Mouse (Mus musculus) hindbrain, embryonic 10.5 days (tissue): Measurements from ENCODE around the gene Glis3. TPM values are rescaled to one million over a fixed set of nuclear protein-coding genes. Genes with fewer than 3 reads are reported as not detected.
A peak's percentile ranks its signal among the peaks of the same experiment; 100 is the strongest.

Source experiments
- DNase-seq: peaks from one replicate; pipeline ENCODE4 v3.0.0-alpha.2; 2017; ENCODE audit warnings: low spot score
- H3K27ac ChIP-seq: fragments of 300-500 bp; sonication (generic); 2 replicates; pipeline ENCODE4 v1.5.1; 2016; ENCODE audit warnings: mild to moderate bottlenecking, moderate library complexity
- H3K27me3 ChIP-seq: fragments of 300-500 bp; sonication (generic); 2 replicates; pipeline ENCODE4 v1.6.1; 2016; ENCODE audit warnings: mild to moderate bottlenecking; ENCODE audit not compliant: poor library complexity, insufficient read depth, severe bottlenecking
- H3K36me3 ChIP-seq: fragments of 300-500 bp; sonication (generic); 2 replicates; pipeline ENCODE4 v1.6.1; 2016; ENCODE audit warnings: mild to moderate bottlenecking, moderate library complexity
- H3K4me1 ChIP-seq: fragments of 300-500 bp; sonication (generic); replicated peaks from 2 replicates; pipeline ENCODE4 v1.6.1; 2016; ENCODE audit warnings: mild to moderate bottlenecking
- H3K4me3 ChIP-seq: fragments of 300-500 bp; sonication (generic); 2 replicates; pipeline ENCODE4 v1.5.1; 2016; ENCODE audit warnings: mild to moderate bottlenecking, moderate library complexity
- H3K9me3 ChIP-seq: fragments of 300-500 bp; sonication (generic); 2 replicates; pipeline ENCODE4 v1.6.1; 2016; ENCODE audit warnings: mild to moderate bottlenecking, moderate library complexity
- WGBS: fragments of 180-500 bp; shearing (Covaris S2); methylation state at CpG from one replicate; pipeline ENCODE4 v1.1.7; 2016; 5-methylcytosine and 5-hydroxymethylcytosine counted together
- polyA plus RNA-seq: library from polyadenylated mRNA; unstranded; fragments of >200 nt; fragmentation: Nextera tagmentation; extraction: Ambion mirVana; gene quantifications from 2 replicates; pipeline ENCODE4 v1.2.1, GENCODE M21; 2016

Glis3 gene
- polyA plus RNA-seq, 1 experiment from 2014 or later, result 2.2 TPM

DNA sequence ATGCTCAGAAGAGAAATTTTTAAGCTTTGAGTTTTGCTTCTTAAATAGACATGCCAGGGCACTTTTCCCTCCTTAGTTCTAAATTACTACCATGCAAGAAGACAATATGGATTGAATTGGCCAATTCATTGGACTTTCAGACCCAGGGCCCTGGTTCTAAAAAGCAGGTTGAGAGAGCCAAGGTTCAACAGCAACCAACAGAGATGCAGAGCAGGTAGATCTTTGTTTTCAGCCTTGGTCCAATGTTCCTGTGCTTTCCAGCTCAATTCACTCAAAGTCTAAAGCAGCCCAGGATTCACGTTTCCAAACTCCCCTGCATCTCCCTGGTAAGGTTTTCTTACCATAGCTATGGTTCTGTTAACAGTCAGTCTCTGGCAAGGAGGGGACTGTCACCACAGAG is 63.4 kb downstream of the Glis3 start:
- no peaks in the 10 kb centered on the region for H3K9me3 ChIP-seq
- no peak for DNase-seq
- H3K4me3 ChIP-seq, result no peak overlapping the region
- WGBS, result 54% methylated on average over 1 of the region's 1 CpGs
- no peaks in the 10 kb centered on the region for H3K36me3 ChIP-seq
- peaks cover 12% of the 10 kb centered on the region for H3K4me1 ChIP-seq
- H3K27me3 ChIP-seq, result peaks cover 4% of the 10 kb centered on the region; the same call in 1 of the 2 replicates
- peak overlapping the region; percentile 17; the same call in 1 of the 2 replicates for H3K27ac ChIP-seq

DNA sequence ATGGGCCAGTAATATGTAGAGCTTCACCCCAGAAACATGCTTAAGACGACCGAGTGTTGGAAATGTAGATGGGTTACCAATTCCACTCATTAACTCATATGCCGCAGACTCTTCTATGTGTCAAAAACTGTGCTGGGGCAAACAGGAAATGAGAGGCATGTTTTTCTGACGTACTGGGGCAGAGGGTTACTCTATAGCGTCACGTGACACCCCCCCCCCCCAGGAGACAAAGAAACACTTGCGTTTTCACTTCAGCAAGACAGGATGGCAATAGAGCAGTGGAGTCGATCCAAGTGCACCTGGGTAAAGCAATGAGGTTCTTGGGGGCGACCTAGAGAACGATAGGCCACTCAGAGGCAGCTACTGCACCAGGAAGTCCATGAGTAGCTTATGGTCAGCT is 67.6 kb downstream of the Glis3 start:
- H3K4me3 ChIP-seq, result no peak overlapping the region
- 85% methylated on average over 10 of the region's 10 CpGs for WGBS

DNA sequence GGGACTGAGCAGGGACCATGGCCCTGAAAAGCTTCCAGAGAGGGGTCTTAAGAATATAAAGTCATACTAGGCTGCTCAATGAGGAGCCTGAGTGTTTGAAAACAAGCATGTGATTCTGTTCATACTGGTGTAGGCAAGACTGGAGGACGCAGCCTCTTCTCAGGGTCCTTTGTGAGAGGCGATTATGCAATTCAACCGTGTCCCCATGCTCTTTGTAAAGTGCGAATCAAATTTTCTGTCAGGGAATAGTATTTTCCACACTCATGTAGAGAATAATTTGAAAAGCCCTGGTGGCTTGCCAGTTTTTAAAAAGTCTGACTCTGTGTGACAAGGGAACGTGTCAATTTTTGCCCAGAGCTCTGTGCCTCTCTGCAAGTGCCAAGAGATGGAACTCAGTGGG is 71.1 kb downstream of the Glis3 start:
- Histone ChIP-seq H3K36me3 (no peaks in the 10 kb centered on the region), H3K9me3 (no peaks in the 10 kb centered on the region), H3K27ac (peak overlapping the region; percentile 78), H3K27me3 (no peaks in the 10 kb centered on the region), H3K4me1 (peaks cover 18% of the 10 kb centered on the region), H3K4me3 (no peak overlapping the region)
- peak; percentile 8 for DNase-seq
- 37% methylated on average over 5 of the region's 5 CpGs for WGBS

More for the DNA sequence above, 67.6 kb downstream of the Glis3 start:
- Histone ChIP-seq H3K27ac (no peak overlapping the region), H3K4me1 (peaks cover 27% of the 10 kb centered on the region), H3K27me3 (no peaks in the 10 kb centered on the region), H3K9me3 (no peaks in the 10 kb centered on the region), H3K36me3 (no peaks in the 10 kb centered on the region)
- DNase-seq, result no peak

DNA sequence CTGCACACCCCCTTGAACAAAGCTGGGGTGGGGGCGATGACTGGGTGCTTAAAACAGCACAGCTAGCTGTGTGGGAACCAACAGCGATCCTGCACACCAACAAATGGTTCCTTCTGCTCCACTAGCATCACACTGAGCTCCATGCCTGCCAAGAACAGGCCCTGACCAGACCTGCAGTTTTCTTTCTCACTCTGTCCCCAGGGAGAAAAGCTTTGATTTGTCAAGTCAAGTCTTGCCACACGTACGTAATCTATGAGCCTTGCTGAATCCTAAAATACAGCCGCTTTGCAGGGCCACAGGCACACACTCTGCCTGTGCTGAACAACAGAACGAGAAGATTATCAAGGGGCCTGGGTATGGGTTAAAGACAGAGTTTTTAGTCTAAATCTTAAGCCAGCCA is 71.6 kb downstream of the Glis3 start:
- DNase-seq, result no peak
- 77% methylated on average over 6 of the region's 6 CpGs for WGBS
- Histone ChIP-seq H3K4me1 (peaks cover 18% of the 10 kb centered on the region), H3K27me3 (no peaks in the 10 kb centered on the region), H3K4me3 (no peak overlapping the region), H3K9me3 (no peaks in the 10 kb centered on the region), H3K36me3 (no peaks in the 10 kb centered on the region), H3K27ac (peak overlapping the region; percentile 78)

DNA sequence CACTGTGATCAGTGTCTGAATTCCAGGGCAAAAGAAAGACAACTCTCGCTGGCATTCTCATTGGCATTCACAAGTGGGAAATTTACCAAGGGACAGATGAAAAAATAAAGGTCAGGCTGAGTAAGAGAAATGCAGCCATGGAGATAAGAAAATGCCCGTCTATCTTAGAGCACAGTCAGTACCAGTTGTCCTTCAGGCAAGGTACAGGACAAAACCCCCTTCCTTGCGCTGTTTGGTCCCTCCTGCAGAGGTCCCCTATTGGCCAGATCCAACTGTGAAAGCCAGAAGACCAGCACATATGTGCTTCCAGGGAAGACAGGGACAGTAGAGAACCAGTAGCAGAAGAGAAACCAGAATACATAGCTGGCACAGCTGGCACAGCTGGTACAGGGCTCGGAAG is 79.0 kb downstream of the Glis3 start:
- Histone ChIP-seq H3K27me3 (no peaks in the 10 kb centered on the region), H3K4me3 (no peak overlapping the region), H3K27ac (no peak overlapping the region), H3K36me3 (no peaks in the 10 kb centered on the region), H3K4me1 (no peaks in the 10 kb centered on the region), H3K9me3 (no peaks in the 10 kb centered on the region)
- no peak for DNase-seq
- WGBS, result 87% methylated on average over 4 of the region's 4 CpGs

DNA sequence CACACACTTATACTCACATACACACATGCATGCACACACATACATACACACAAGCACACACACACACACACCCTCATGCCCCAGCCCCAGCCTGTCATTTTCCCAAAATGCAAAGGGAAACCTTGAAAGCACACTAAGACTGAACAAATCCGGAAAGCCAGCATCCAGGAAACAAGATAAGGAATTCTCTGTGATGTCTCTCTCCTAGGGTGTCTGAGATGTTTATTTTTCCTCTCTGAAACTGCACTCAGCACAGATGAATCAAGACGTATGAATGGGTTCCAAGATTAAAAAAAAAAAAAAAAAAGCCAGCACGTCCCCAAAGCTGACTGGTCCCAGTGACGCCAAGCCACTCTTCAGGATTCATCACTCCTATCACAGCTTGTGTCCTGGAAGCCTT is 85.7 kb downstream of the Glis3 start:
- Histone ChIP-seq H3K4me1 (no peaks in the 10 kb centered on the region), H3K9me3 (no peaks in the 10 kb centered on the region), H3K4me3 (no peak overlapping the region), H3K27ac (no peak overlapping the region), H3K27me3 (no peaks in the 10 kb centered on the region), H3K36me3 (no peaks in the 10 kb centered on the region)
- DNase-seq, result no peak
- WGBS, result 65% methylated on average over 4 of the region's 4 CpGs

DNA sequence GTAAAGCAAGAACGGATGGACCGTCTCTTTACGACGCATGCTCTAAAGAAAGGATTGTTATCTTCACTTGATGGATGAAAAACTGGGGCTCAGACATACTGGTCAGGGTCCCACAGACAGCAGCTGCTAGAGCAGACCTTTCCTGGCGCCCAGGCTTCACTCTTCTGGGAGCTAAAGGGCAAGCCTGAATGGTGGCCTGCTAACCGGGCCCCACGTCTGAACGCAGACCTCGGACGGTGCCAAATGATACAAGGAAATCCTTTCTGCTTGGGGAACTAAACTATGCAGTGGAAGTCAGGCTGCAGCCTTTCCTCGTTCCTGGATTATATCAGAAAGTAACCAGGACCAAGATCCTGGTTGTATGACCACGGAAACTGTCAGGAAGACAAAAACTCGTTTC is 86.9 kb downstream of the Glis3 start:
- H3K36me3 ChIP-seq, result no peaks in the 10 kb centered on the region
- no peaks in the 10 kb centered on the region for H3K4me1 ChIP-seq
- DNase-seq, result no peak
- H3K27me3 ChIP-seq, result no peaks in the 10 kb centered on the region
- no peak overlapping the region for H3K27ac ChIP-seq
- no peak overlapping the region for H3K4me3 ChIP-seq
- 89% methylated on average over 13 of the region's 13 CpGs for WGBS
- H3K9me3 ChIP-seq, result no peaks in the 10 kb centered on the region

DNA sequence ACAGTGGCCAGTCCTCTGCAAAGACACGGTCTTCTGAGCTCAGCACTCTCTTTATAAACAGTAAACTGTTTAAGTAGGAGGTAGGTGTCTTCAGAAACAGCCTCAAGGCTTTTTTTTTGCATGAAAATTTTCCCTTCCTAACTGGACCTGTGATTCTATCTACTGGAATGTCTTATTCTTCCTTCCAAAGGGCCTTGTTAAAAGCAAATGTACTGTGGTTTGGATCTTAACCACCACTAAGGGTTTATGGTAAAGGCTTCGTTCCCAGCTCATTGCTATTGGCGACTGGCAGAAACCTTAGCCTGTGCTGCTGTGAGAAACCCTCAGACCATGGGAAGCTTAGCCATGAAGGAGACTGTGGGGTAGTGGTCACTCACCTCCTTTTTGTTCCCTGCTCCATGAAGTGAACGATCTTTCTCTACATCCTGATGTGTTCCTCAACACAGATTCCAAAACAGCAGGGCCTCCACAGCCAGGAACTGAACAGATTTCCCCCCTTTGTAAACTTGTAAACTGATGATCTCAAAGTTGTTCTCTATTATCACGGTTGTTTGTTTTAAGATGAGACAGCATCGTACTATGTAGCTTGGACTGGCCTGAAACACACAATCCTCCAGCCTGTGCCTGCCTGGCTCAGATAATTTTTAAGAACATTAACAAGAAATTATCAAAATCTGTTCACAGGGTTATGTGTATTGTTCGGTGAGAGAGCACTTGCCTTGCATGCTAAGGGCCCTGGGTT is 88.0 kb downstream of the Glis3 start:
- H3K4me1 ChIP-seq, result no peaks in the 10 kb centered on the region
- H3K9me3 ChIP-seq, result no peaks in the 10 kb centered on the region
- no peaks in the 10 kb centered on the region for H3K27me3 ChIP-seq
- no peak for DNase-seq
- no peaks in the 10 kb centered on the region for H3K36me3 ChIP-seq
- H3K27ac ChIP-seq, result no peak overlapping the region
- 79% methylated on average over 7 of the region's 7 CpGs for WGBS
- H3K4me3 ChIP-seq, result no peak overlapping the region

DNA sequence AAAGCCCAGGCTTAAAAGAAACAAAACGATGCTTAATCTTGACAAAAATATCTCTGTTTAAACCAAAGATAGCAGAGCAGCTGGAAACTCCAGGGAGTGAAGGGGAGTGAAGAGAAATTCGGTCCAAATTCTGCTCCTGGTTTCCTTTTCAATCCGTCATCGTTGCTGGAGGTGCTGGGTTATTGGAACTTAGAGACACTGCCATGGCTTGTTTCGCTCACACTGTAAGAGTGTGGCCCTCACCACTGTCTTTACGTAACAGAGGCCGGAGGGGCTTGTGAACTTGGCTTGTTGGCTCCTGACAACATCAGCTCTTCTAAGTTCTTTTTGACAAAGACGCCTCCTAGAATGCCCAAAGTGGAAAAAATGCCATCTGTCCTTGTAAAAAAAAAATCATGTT is 99.4 kb downstream of the Glis3 start:
- H3K4me3 ChIP-seq, result no peak overlapping the region
- H3K27ac ChIP-seq, result no peak overlapping the region
- H3K9me3 ChIP-seq, result no peaks in the 10 kb centered on the region
- DNase-seq, result no peak
- H3K27me3 ChIP-seq, result 0 out of 2 replicates have a peak, but pooled peaks cover 3% of the 10 kb centered on the region
- H3K36me3 ChIP-seq, result no peaks in the 10 kb centered on the region
- 89% methylated on average over 8 of the region's 8 CpGs for WGBS
- H3K4me1 ChIP-seq, result peaks cover 6% of the 10 kb centered on the region

DNA sequence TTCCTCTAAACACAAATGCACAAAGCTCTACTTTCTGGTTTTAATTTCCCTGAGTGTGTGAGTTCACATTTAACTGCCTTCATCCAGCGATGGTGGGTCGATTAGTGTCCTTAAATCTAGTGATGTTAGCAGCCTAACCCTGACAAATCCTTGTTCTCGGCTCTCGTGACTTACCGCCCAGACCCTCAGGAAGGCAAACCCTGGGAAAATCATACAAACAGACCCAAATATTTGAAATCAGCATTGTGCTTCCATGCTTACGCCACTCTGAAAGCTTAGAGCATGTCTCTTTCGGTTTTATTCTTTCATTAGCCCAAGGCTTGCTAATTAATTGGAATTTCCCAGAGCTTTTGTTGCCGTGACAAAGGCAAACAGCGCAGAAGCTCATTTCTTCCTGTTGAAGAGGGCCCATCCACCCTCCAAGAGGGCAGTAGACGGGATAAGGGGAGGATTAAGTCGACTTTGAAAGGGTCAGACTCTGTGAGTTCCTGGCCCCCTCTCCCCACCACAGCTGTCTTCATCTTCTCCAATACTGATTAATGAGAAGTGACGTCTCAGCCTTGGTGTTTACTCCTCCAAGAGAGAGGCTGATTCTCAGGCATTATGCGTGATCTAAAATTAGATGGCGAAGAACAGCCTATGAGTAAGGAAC is 100.0 kb downstream of the Glis3 start:
- 54% methylated on average over 14 of the region's 14 CpGs for WGBS

DNA sequence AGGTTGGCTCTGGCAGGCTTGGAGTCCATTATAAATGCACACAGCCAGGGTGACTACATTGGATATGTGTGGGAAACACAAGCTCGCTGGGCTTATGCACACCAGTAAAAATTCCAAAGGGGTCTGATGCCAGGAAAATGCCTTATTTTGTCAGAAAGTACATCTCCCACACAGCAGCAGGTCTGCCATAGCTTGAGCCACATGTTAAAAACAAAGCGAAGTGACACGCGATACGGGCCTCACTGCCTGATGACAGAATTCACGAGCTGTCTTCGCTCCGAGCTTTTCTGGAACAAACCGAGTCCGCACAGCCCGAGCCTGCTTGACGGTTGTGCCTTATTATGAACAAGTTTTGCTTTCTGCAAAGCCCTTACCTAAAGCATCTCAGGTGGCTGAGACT is 102.9 kb downstream of the Glis3 start:
- Histone ChIP-seq H3K36me3 (no peaks in the 10 kb centered on the region), H3K4me3 (no peak overlapping the region), H3K27ac (no peak overlapping the region), H3K27me3 (0 out of 2 replicates have a peak, but pooled peaks cover 3% of the 10 kb centered on the region), H3K9me3 (no peaks in the 10 kb centered on the region), H3K4me1 (peaks cover 6% of the 10 kb centered on the region)
- no peak for DNase-seq
- 90% methylated on average over 12 of the region's 12 CpGs for WGBS

More for the DNA sequence above, 100.0 kb downstream of the Glis3 start:
- H3K27ac ChIP-seq, result peak overlapping the region; percentile 40
- no peak for DNase-seq
- no peaks in the 10 kb centered on the region for H3K9me3 ChIP-seq
- H3K4me1 ChIP-seq, result peaks cover 6% of the 10 kb centered on the region
- H3K4me3 ChIP-seq, result no peak overlapping the region
- H3K27me3 ChIP-seq, result 0 out of 2 replicates have a peak, but pooled peaks cover 3% of the 10 kb centered on the region
- no peaks in the 10 kb centered on the region for H3K36me3 ChIP-seq

DNA sequence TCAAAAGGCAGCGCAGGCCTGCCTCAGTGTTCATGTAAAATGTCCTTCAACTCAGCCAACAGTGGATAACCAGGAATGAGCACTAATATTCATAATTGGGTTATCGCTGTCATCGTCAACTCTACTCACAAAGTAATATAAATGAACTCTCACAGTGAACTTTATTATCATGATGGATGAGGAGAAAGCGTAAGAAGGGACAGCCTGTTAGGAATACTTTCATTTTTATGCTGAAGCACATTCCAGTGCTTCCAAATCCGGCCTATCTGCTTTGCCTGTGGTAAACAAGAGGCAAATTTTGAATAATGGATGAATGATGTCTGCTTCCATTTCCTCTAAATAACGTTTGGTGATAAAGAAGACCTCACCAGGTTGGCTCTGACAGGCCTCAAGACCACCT is 103.3 kb downstream of the Glis3 start:
- H3K4me1 ChIP-seq, result peaks cover 6% of the 10 kb centered on the region
- 89% methylated on average over 6 of the region's 6 CpGs for WGBS
- no peak overlapping the region for H3K27ac ChIP-seq
- no peak for DNase-seq
- H3K27me3 ChIP-seq, result 0 out of 2 replicates have a peak, but pooled peaks cover 1% of the 10 kb centered on the region
- no peak overlapping the region for H3K4me3 ChIP-seq
- no peaks in the 10 kb centered on the region for H3K9me3 ChIP-seq
- no peaks in the 10 kb centered on the region for H3K36me3 ChIP-seq

DNA sequence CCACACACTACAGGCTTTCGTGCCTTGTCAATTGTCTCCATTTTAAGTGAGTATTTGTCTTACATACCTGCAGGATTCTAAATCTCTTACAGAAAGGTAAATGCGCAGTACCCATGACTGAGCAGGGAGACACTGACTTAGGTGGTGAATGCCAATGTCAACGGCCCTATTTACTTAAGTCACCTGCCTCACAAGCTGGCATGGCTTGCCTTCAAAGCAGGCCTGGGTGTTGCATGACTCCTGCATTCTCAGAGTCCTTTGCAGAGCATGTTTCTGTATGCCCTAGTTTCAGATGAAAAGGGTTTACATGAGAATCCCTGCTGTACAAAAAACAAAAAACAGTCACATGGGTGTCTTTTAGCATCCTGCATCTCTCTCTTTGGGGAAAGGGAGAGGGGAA is 106.2 kb downstream of the Glis3 start:
- Histone ChIP-seq H3K4me3 (no peak overlapping the region), H3K9me3 (no peaks in the 10 kb centered on the region), H3K36me3 (no peaks in the 10 kb centered on the region), H3K27ac (no peak overlapping the region), H3K4me1 (no peaks in the 10 kb centered on the region; the same call in 1 of the 2 replicates), H3K27me3 (no peaks in the 10 kb centered on the region)
- WGBS, result 92% methylated on average over 3 of the region's 3 CpGs
- no peak for DNase-seq
